Mouse (Mus musculus): ENCODE measurements around the gene Lgals4. TPM values are rescaled to one million over a fixed set of nuclear protein-coding genes. Genes with fewer than 3 reads are reported as not detected.

The Lgals4 gene
- polyA plus RNA-seq, 1 experiment: 2.4 TPM

GRCm38 (mm10) chr7:28862817-28863499, 29.3 kb downstream of the Lgals4 start:
- no peak overlapping the region for H3K4me3 ChIP-seq (ENCODE audit: low read depth, low read length)
- no peaks in the 10 kb centered on the region for H3K9me3 ChIP-seq (replicated peaks; ENCODE audit: control insufficient read depth, insufficient read depth, low read length, poor library complexity, severe bottlenecking)
- H3K36me3 ChIP-seq (ENCODE audit: control insufficient read depth, insufficient read depth, low read length, poor library complexity, severe bottlenecking): no peaks in the 10 kb centered on the region
- no peak overlapping the region for H3K9ac ChIP-seq (ENCODE audit: low read depth, poor library complexity, severe bottlenecking)
- H3K4me1 ChIP-seq (ENCODE audit: control insufficient read depth, insufficient read depth, low read length): peaks cover 10% of the 10 kb centered on the region
- no peaks in the 10 kb centered on the region for H3K27me3 ChIP-seq (ENCODE audit: control insufficient read depth, insufficient read depth, low read length, poor library complexity, severe bottlenecking)
- H3K27ac ChIP-seq (ENCODE audit: insufficient read depth, low read length): no peak overlapping the region
- TF ChIP-seq EP300 (IDR thresholded peaks at IDR 0.05; ENCODE audit: insufficient read depth, low read depth, low read length) (no peak), POLR2A (IDR thresholded peaks at IDR 0.05; ENCODE audit: insufficient read depth, low read length) (no peak), CTCF (IDR thresholded peaks at IDR 0.05; ENCODE audit: low read depth, low read length) (no peak)

- no peak within 1 kb of the TSS for H3K27ac ChIP-seq (ENCODE audit: insufficient read depth, low read length)
- no peak for TF ChIP-seq EP300 (IDR thresholded peaks at IDR 0.05; ENCODE audit: insufficient read depth, low read depth, low read length)
- no peak for TF ChIP-seq POLR2A (IDR thresholded peaks at IDR 0.05; ENCODE audit: insufficient read depth, low read length)
- no peak for TF ChIP-seq CTCF (IDR thresholded peaks at IDR 0.05; ENCODE audit: low read depth, low read length)
- H3K36me3 ChIP-seq (ENCODE audit: control insufficient read depth, insufficient read depth, low read length, poor library complexity, severe bottlenecking): no peaks in the 10 kb centered on the region
- H3K4me3 ChIP-seq (ENCODE audit: low read depth, low read length): no peak within 1 kb of the TSS
- H3K27me3 ChIP-seq (ENCODE audit: control insufficient read depth, insufficient read depth, low read length, poor library complexity, severe bottlenecking): no peaks in the 10 kb centered on the region
- H3K9ac ChIP-seq (ENCODE audit: low read depth, poor library complexity, severe bottlenecking): no peak within 1 kb of the TSS
- no peaks in the 10 kb centered on the region for H3K9me3 ChIP-seq (replicated peaks; ENCODE audit: control insufficient read depth, insufficient read depth, low read length, poor library complexity, severe bottlenecking)
- H3K4me1 ChIP-seq (ENCODE audit: control insufficient read depth, insufficient read depth, low read length): peaks cover 10% of the 10 kb centered on the region
These were observed 29.9 kb downstream of the Lgals4 start, which contains the start of gene Lgals7 for GRCm38 (mm10) chr7:28863540-28863939. TSS of gene Lgals7 (plus strand) at chr7:28863853.

GRCm38 (mm10) chr7:28864288-28864750, 30.7 kb downstream of the Lgals4 start:
- Histone ChIP-seq H3K4me3 (ENCODE audit: low read depth, low read length) (no peak overlapping the region), H3K9ac (ENCODE audit: low read depth, poor library complexity, severe bottlenecking) (no peak overlapping the region), H3K27ac (ENCODE audit: insufficient read depth, low read length) (no peak overlapping the region), H3K9me3 (replicated peaks; ENCODE audit: control insufficient read depth, insufficient read depth, low read length, poor library complexity, severe bottlenecking) (no peaks in the 10 kb centered on the region), H3K27me3 (ENCODE audit: control insufficient read depth, insufficient read depth, low read length, poor library complexity, severe bottlenecking) (no peaks in the 10 kb centered on the region), H3K36me3 (ENCODE audit: control insufficient read depth, insufficient read depth, low read length, poor library complexity, severe bottlenecking) (no peaks in the 10 kb centered on the region), H3K4me1 (ENCODE audit: control insufficient read depth, insufficient read depth, low read length) (peaks cover 10% of the 10 kb centered on the region)
- TF ChIP-seq CTCF (IDR thresholded peaks at IDR 0.05; ENCODE audit: low read depth, low read length): no peak
- TF ChIP-seq EP300 (IDR thresholded peaks at IDR 0.05; ENCODE audit: insufficient read depth, low read depth, low read length): no peak
- no peak for TF ChIP-seq POLR2A (IDR thresholded peaks at IDR 0.05; ENCODE audit: insufficient read depth, low read length)

- Histone ChIP-seq H3K4me3 (ENCODE audit: low read depth, low read length) (peak overlapping the region; percentile 45), H3K9me3 (replicated peaks; ENCODE audit: control insufficient read depth, insufficient read depth, low read length, poor library complexity, severe bottlenecking) (no peaks in the 10 kb centered on the region), H3K27me3 (ENCODE audit: control insufficient read depth, insufficient read depth, low read length, poor library complexity, severe bottlenecking) (no peaks in the 10 kb centered on the region), H3K36me3 (ENCODE audit: control insufficient read depth, insufficient read depth, low read length, poor library complexity, severe bottlenecking) (no peaks in the 10 kb centered on the region), H3K9ac (ENCODE audit: low read depth, poor library complexity, severe bottlenecking) (peak overlapping the region; percentile 24), H3K4me1 (ENCODE audit: control insufficient read depth, insufficient read depth, low read length) (peaks cover 10% of the 10 kb centered on the region), H3K27ac (ENCODE audit: insufficient read depth, low read length) (no peak overlapping the region)
- peak; percentile 21 for TF ChIP-seq POLR2A (IDR thresholded peaks at IDR 0.05; ENCODE audit: insufficient read depth, low read length)
- no peak for TF ChIP-seq EP300 (IDR thresholded peaks at IDR 0.05; ENCODE audit: insufficient read depth, low read depth, low read length)
These were observed 32.0 kb downstream of the Lgals4 start for GRCm38 (mm10) chr7:28865481-28866300.

- no peak overlapping the region for H3K27ac ChIP-seq (ENCODE audit: insufficient read depth, low read length)
- no peaks in the 10 kb centered on the region for H3K36me3 ChIP-seq (ENCODE audit: control insufficient read depth, insufficient read depth, low read length, poor library complexity, severe bottlenecking)
- peaks cover 10% of the 10 kb centered on the region for H3K4me1 ChIP-seq (ENCODE audit: control insufficient read depth, insufficient read depth, low read length)
- H3K27me3 ChIP-seq (ENCODE audit: control insufficient read depth, insufficient read depth, low read length, poor library complexity, severe bottlenecking): no peaks in the 10 kb centered on the region
- H3K9me3 ChIP-seq (replicated peaks; ENCODE audit: control insufficient read depth, insufficient read depth, low read length, poor library complexity, severe bottlenecking): no peaks in the 10 kb centered on the region
- TF ChIP-seq EP300 (IDR thresholded peaks at IDR 0.05; ENCODE audit: insufficient read depth, low read depth, low read length) (no peak), POLR2A (IDR thresholded peaks at IDR 0.05; ENCODE audit: insufficient read depth, low read length) (no peak), CTCF (IDR thresholded peaks at IDR 0.05; ENCODE audit: low read depth, low read length) (no peak)
- H3K9ac ChIP-seq (ENCODE audit: low read depth, poor library complexity, severe bottlenecking): peak overlapping the region; percentile 40
- H3K4me3 ChIP-seq (ENCODE audit: low read depth, low read length): peak overlapping the region; percentile 5; the same call in 1 of the 2 replicates
These were observed 33.3 kb downstream of the Lgals4 start for GRCm38 (mm10) chr7:28866769-28867507.
